In genomic region chr14:27238600-27239118, GRCm38 (mm10) we compare ENCODE assay signal across 13 mouse cellular contexts.
DNase-seq lines count a peak whose midpoint lies in the region; ATAC-seq and TF ChIP-seq lines count a peak whose summit lies in the region.
"Had no signal": no experiment of that assay in that cellular context is flagged by ENCODE, and none has a peak within 500 bp of the region (broad histone marks: within the 10 kb centered on the region; RNA-seq: fewer than 3 reads in every experiment).

No protein-coding gene starts in this region.

- DNase-seq in CD4-positive, CD25-positive, alpha-beta regulatory T cell, adult 2 months (ENCODE audit: low read depth, low spot score): peak; percentile 23
- no peak for DNase-seq in heart, postnatal 25 days (ENCODE audit: low spot score)
- no peak for DNase-seq in lung, postnatal 25 days (ENCODE audit: low spot score)
- DNase-seq in kidney, postnatal 0 days (ENCODE audit: low spot score): no peak

- intact Hi-C loops in heart, postnatal 25 days (cut with DNase I): loop anchor here (5.0 kb wide), 1 partner anchor 51 kb away; no protein-coding TSS in a partner anchor

- H3K4me2 ChIP-seq in heart, embryonic 12.5 days: peak overlapping the region; percentile 61
- peak overlapping the region; percentile 31 for H3K4me2 ChIP-seq in lung, embryonic 15.5 days
- peak overlapping the region; percentile 45 for H3K4me2 ChIP-seq in kidney, postnatal 0 days (ENCODE audit: low read length)
- H3K4me2 ChIP-seq: hindbrain, embryonic 13.5 days had no signal

- no peak overlapping the region for H3K27ac ChIP-seq in heart, embryonic 12.5 days (ENCODE audit: poor library complexity, severe bottlenecking)
- H3K27ac ChIP-seq in lung, embryonic 15.5 days: no peak overlapping the region
- peak overlapping the region; percentile 63; the same call in 1 of the 2 replicates for H3K27ac ChIP-seq in kidney, postnatal 0 days
- H3K27ac ChIP-seq: forebrain, embryonic 10.5 days; hindbrain, embryonic 13.5 days; layer of hippocampus, adult 2 months had no signal

- TF ChIP-seq CTCF in kidney, postnatal 0 days (IDR thresholded peaks at IDR 0.05; ENCODE audit: low read depth): no peak

- ATAC-seq in CD4-positive, CD25-positive, alpha-beta regulatory T cell, adult 4 months: no peak
- no peak for ATAC-seq in heart, embryonic 12.5 days (ENCODE audit: insufficient number of reproducible peaks, low FRiP score)
- ATAC-seq in lung, embryonic 15.5 days (ENCODE audit: borderline replicate concordance, extremely low read depth, low FRiP score, low TSS enrichment): no peak
- ATAC-seq in kidney, postnatal 0 days (replicated peaks; ENCODE audit: low FRiP score, low read depth): no peak
- no peak for ATAC-seq in frontal cortex, adult (ENCODE audit: low TSS enrichment)

- H3K9ac ChIP-seq in heart, embryonic 12.5 days: no peak overlapping the region
- H3K9ac ChIP-seq in lung, embryonic 15.5 days: no peak overlapping the region
- H3K9ac ChIP-seq in kidney, postnatal 0 days (ENCODE audit: low read depth, low read length): no peak overlapping the region
- H3K9ac ChIP-seq: hindbrain, embryonic 13.5 days had no signal

- H3K36me3 ChIP-seq in heart, embryonic 12.5 days: no peaks in the 10 kb centered on the region
- no peaks in the 10 kb centered on the region for H3K36me3 ChIP-seq in lung, embryonic 15.5 days
- no peaks in the 10 kb centered on the region for H3K36me3 ChIP-seq in kidney, postnatal 0 days (ENCODE audit: insufficient read depth, low read length)
- H3K36me3 ChIP-seq: forebrain, embryonic 10.5 days; G1E; hindbrain, embryonic 13.5 days had no signal

- H3K27me3 ChIP-seq in heart, embryonic 12.5 days (replicated peaks): no peaks in the 10 kb centered on the region
- no peaks in the 10 kb centered on the region for H3K27me3 ChIP-seq in lung, embryonic 15.5 days
- H3K27me3 ChIP-seq in kidney, postnatal 0 days (ENCODE audit: insufficient read depth, low read length): no peaks in the 10 kb centered on the region
- H3K27me3 ChIP-seq: hindbrain, embryonic 13.5 days had no signal

- WGBS in heart, embryonic 12.5 days: 77% methylated on average over 8 of the region's 8 CpGs
- WGBS in lung, embryonic 15.5 days: 54% methylated on average over 8 of the region's 8 CpGs
- WGBS in kidney, postnatal 0 days: 66% methylated on average over 8 of the region's 8 CpGs

- H3K4me3 ChIP-seq in heart, embryonic 12.5 days: no peak overlapping the region
- H3K4me3 ChIP-seq in lung, embryonic 15.5 days: peak overlapping the region; percentile 31
- H3K4me3 ChIP-seq in kidney, postnatal 0 days (replicated peaks; ENCODE audit: low read depth, low read length): peak overlapping the region; percentile 20; the same call in 1 of the 2 replicates
- H3K4me3 ChIP-seq: forebrain, embryonic 10.5 days; hindbrain, embryonic 13.5 days; myocyte had no signal

- H3K9me3 ChIP-seq in heart, embryonic 12.5 days (replicated peaks): no peaks in the 10 kb centered on the region
- no peaks in the 10 kb centered on the region for H3K9me3 ChIP-seq in lung, embryonic 15.5 days
- no peaks in the 10 kb centered on the region for H3K9me3 ChIP-seq in kidney, postnatal 0 days (replicated peaks; ENCODE audit: low read length)
- H3K9me3 ChIP-seq: forebrain, embryonic 10.5 days; G1E; hindbrain, embryonic 13.5 days had no signal

- H3K4me1 ChIP-seq in heart, embryonic 12.5 days (replicated peaks): peaks cover 39% of the 10 kb centered on the region
- H3K4me1 ChIP-seq in lung, embryonic 15.5 days: peaks cover 8% of the 10 kb centered on the region; the same call in 1 of the 2 replicates
- H3K4me1 ChIP-seq in kidney, postnatal 0 days (replicated peaks; ENCODE audit: insufficient read depth, low read length): peaks cover 14% of the 10 kb centered on the region; the same call in 1 of the 2 replicates
- H3K4me1 ChIP-seq: hindbrain, embryonic 13.5 days had no signal
